Mouse (Mus musculus) adrenal gland, adult 8-10 months (tissue): ENCODE measurements at regions not wholly inside any gene's neighbourhood (a gene's known extent, or its start where the extent isn't known, plus 50 kb on each side); places are given as distances from the start of the nearest gene placed in this dataset.

Experiments used
- DNase-seq: peaks from one replicate; pipeline ENCODE4 v3.0.0; 2022

DNA sequence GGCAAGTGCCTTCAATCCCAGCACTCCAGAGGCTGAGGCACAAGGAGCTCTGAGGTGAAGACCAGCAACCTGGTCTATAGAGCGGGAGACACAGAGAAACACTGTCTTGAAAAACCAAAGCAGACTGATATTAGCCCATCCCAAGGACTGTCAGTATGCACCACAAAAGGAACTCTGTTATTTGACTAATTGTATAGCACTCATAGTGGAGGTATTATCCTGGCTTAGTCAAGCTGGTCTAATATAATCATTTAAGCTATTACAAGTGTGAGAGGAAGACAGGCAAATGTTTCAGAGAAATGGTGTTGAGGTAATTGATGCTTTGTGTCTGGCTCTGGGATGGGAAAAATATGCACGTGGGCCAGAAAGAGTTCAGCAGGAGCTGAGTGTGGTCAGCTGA, 121.3 kb upstream of the Vegfc start:
- no peak for DNase-seq

- no peak for DNase-seq
Observed at GRCm38 (mm10) chr8:53958548-53958947, 118.9 kb upstream of the Vegfc start.

DNA sequence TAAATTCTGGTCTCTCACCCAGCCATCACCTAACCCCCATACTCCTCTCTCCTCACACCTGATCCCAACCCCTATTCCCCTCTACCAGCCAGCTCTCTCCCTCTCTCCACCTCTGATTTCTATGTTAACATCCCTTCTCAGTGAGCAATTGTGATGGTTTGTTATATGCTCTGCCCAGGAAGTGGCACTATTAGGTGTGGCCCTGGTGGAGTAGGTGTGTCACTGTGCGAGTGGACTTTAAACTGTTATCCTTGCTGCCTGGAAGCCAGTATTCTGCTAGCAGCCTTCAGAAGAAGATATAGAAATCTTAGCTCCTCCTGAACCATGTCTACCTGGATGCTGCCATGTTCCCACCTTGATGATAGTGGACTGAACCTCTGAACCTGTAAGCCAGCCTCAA, 114.4 kb upstream of the Vegfc start:
- no peak for DNase-seq

DNA sequence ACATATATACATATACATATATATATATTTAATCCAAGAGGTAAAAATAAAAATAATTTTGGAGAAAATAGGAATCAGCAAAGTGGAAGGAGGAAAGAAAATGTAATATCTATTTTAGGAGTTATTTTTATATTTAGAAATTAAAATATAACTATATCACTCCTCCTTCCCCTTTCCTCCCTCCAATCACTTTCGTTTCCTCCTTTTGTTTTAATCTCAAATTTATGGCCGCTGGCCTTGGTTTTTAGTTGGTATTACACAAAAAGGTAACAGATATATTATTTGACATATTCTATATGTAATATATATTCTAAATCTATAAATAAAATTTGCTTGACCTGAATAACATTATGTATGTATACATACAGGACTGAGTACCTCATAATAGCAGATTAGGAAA, 93.1 kb upstream of the Vegfc start:
- no peak for DNase-seq

GRCm38 (mm10) chr8:53985685-53986084, 91.7 kb upstream of the Vegfc start:
- no peak for DNase-seq

- DNase-seq, result no peak
Observed at GRCm38 (mm10) chr8:53994208-53994607, 83.2 kb upstream of the Vegfc start.

- no peak for DNase-seq
Observed at GRCm38 (mm10) chr8:53997461-53997860, 79.9 kb upstream of the Vegfc start.

DNA sequence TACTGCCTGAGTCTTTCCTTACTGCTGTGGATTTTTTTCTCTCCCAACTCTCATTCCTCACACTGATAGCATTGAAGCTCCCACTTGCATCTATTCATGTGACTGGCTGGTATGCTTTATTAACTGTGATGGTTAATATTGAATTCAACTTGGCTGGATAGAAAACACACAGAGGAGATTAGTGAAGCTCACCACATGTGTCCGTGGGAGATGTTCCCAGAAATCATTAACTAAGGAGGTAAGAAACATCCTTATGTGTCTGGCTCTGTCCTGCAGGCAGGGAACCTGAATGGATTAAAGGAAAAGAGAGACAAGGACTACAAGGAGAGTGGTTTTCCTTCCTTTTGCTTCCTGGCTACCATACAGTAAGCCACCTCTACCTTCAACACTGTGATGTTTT, 74.5 kb upstream of the Vegfc start:
- no peak for DNase-seq

DNA sequence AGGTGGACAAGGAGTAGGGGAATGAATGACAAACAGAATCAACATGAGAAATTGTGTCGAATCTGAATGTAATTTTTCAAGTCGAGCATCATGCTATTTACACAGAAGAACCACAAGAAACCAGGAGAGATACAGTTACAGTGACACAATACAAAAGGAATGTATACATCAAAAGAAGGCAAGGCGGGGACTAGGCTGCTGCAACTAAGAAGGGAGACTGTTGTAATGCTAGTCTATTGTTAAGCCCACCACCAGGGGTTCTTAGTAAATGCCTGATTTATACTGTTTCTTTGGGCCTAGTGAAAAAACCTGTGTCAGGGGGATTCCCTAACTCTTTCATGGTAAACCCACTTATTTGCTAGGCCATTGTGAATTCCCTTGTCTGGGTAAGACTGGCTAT, 63.3 kb upstream of the Vegfc start:
- DNase-seq, result no peak

DNA sequence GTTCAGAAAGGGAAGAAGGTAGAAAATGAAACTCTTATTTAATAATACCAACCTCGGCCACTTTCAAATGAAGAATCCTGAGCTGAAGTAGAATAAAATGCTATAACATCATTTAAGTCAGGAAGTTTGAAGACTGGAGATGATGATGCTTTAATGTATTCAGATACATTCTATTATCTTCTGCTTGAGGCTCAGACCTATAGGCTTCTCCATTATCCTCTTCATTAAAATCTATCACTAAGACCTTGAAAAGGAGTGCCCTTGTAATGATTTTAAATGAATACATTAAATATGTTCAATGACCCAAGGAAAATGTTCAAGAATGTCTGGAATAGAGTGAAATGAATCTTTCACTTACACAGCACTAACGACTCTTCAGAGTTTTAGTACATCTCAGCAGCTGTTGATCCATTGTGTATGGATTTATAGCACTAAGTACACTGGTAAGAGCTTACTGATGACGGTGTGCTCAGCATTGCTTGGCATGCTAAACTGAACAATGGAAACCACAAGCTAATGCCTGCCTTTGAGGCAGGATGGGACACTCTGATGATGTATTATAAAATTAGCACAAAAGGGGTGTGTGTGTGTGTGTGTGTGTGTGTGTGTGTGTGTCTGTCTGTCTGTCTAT, 58.8 kb upstream of the Vegfc start:
- DNase-seq, result no peak
